Mouse (Mus musculus) intestine, embryonic 14.5 days (tissue): ENCODE results near the gene Snai3. TPM values are rescaled to one million over a fixed set of nuclear protein-coding genes. Genes with fewer than 3 reads are reported as not detected.

Experiments used
- ATAC-seq: fragments of 200-750 bp; cut with Nextera tagmentation; replicated peaks from 2 replicates; pipeline ENCODE4 v1.8.0; 2017; ENCODE audit warnings: low read depth, moderate number of reproducible peaks, moderate TSS enrichment, moderate library complexity; ENCODE audit not compliant: low FRiP score, low TSS enrichment
- DNase-seq: peaks from one replicate; pipeline ENCODE4 v3.0.0-alpha.2; 2018; ENCODE audit warnings: low spot score
- H3K27ac ChIP-seq: fragments of 300-500 bp; sonication (generic); 2 replicates; pipeline ENCODE4 v1.5.1; 2014; ENCODE audit warnings: low read depth, mild to moderate bottlenecking, control low read depth
- H3K27me3 ChIP-seq: fragments of 300-500 bp; sonication (generic); replicated peaks from 2 replicates; pipeline ENCODE4 v1.6.1; 2014; ENCODE audit warnings: low read length, control low read depth; ENCODE audit not compliant: control insufficient read depth, insufficient read depth
- H3K36me3 ChIP-seq: fragments of 300-500 bp; sonication (generic); 2 replicates; pipeline ENCODE4 v1.6.1; 2014; ENCODE audit warnings: low read length, control low read depth; ENCODE audit not compliant: control insufficient read depth, insufficient read depth
- H3K4me1 ChIP-seq: fragments of 300-500 bp; sonication (generic); replicated peaks from 2 replicates; pipeline ENCODE4 v1.6.1; 2014; ENCODE audit warnings: low read length, control low read depth, mixed read lengths; ENCODE audit not compliant: control insufficient read depth, insufficient read depth
- H3K4me2 ChIP-seq: fragments of 300-500 bp; sonication (generic); 2 replicates; pipeline ENCODE4 v1.6.1; 2014; ENCODE audit warnings: low read length
- H3K4me3 ChIP-seq: fragments of 300-500 bp; sonication (generic); 2 replicates; pipeline ENCODE4 v1.5.1; 2014; ENCODE audit warnings: low read depth, low read length, control low read depth, mixed read lengths
- H3K9ac ChIP-seq: fragments of 300-500 bp; sonication (generic); 2 replicates; pipeline ENCODE4 v1.6.1; 2014; ENCODE audit warnings: mild to moderate bottlenecking, low read length
- H3K9me3 ChIP-seq: fragments of 300-500 bp; sonication (generic); 2 replicates; pipeline ENCODE4 v1.6.1; 2016; ENCODE audit warnings: low read length, control low read depth; ENCODE audit not compliant: control insufficient read depth
- WGBS: fragments of 180-500 bp; shearing (Covaris S2); extraction: QIAGEN DNeasy Blood & Tissue Kit; methylation state at CpG from one replicate; pipeline ENCODE4 v1.1.7; 2014; 5-methylcytosine and 5-hydroxymethylcytosine counted together
- polyA plus RNA-seq: library from polyadenylated mRNA; unstranded; fragments of >200 nt; fragmentation: Nextera tagmentation; extraction: Ambion mirVana; gene quantifications from 2 replicates; pipeline ENCODE4 v1.2.1, GENCODE M21; 2014

Gene Snai3
- polyA plus RNA-seq, 1 experiment from 2014 or later = 1.1 TPM

GRCm38 (mm10) chr8:122437708-122438331 lies 22.7 kb downstream of the Snai3 start:
- Histone ChIP-seq H3K4me3 (no peak overlapping the region), H3K4me1 (peaks cover 25% of the 10 kb centered on the region), H3K4me2 (peak overlapping the region; percentile 34), H3K27me3 (no peaks in the 10 kb centered on the region), H3K36me3 (peaks cover 42% of the 10 kb centered on the region), H3K27ac (peak overlapping the region; percentile 79), H3K9ac (no peak overlapping the region; the same call in 1 of the 2 replicates), H3K9me3 (no peaks in the 10 kb centered on the region)
- peak; percentile 47 for ATAC-seq
- DNase-seq = no peak
- 74% methylated on average over 13 of the region's 13 CpGs for WGBS

- Histone ChIP-seq H3K4me2 (no peak overlapping the region), H3K27ac (no peak overlapping the region), H3K27me3 (no peaks in the 10 kb centered on the region), H3K4me1 (peaks cover 21% of the 10 kb centered on the region), H3K4me3 (no peak overlapping the region), H3K36me3 (peaks cover 42% of the 10 kb centered on the region), H3K9me3 (no peaks in the 10 kb centered on the region), H3K9ac (no peak overlapping the region)
- DNase-seq (no peak), ATAC-seq (no peak)
- WGBS = 87% methylated on average over 20 of the region's 20 CpGs
Observed at GRCm38 (mm10) chr8:122436586-122437125, 23.9 kb downstream of the Snai3 start.

DNA sequence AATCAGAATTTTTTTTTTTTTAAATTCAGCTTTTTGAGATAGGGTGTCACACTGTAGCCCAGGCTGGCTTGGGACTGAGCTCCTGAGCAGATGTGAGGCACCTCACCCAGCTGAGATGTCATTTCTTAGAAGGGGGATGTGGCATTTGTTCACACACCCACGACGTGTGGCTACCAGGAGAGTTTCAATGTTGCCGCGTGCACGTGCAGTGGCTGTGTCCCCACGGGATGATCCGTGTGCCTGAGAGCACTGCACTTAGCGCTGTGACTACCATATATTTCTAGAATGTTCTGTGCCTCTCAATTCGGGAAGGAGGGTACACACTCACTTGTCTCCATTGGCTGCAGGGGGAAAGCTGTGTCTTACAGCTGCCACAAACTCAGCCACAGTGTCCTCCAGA lies 24.4 kb downstream of the Snai3 start:
- Histone ChIP-seq H3K27me3 (no peaks in the 10 kb centered on the region), H3K27ac (no peak overlapping the region), H3K9me3 (no peaks in the 10 kb centered on the region), H3K4me1 (peaks cover 26% of the 10 kb centered on the region), H3K4me2 (no peak overlapping the region), H3K9ac (no peak overlapping the region), H3K36me3 (peaks cover 42% of the 10 kb centered on the region), H3K4me3 (no peak overlapping the region)
- ATAC-seq (no peak), DNase-seq (no peak)
- WGBS = 94% methylated on average over 9 of the region's 9 CpGs

GRCm38 (mm10) chr8:122435375-122435774 lies 25.2 kb downstream of the Snai3 start:
- Histone ChIP-seq H3K4me2 (no peak overlapping the region), H3K9me3 (no peaks in the 10 kb centered on the region), H3K9ac (no peak overlapping the region), H3K4me3 (no peak overlapping the region), H3K36me3 (peaks cover 42% of the 10 kb centered on the region), H3K27me3 (no peaks in the 10 kb centered on the region), H3K4me1 (peaks cover 31% of the 10 kb centered on the region), H3K27ac (no peak overlapping the region)
- ATAC-seq = no peak
- no peak for DNase-seq
- 89% methylated on average over 6 of the region's 6 CpGs for WGBS

- DNase-seq = no peak
- peaks cover 30% of the 10 kb centered on the region for H3K36me3 ChIP-seq
- H3K9me3 ChIP-seq = no peaks in the 10 kb centered on the region
- H3K4me2 ChIP-seq = peak overlapping the region; percentile 75
- no peaks in the 10 kb centered on the region for H3K27me3 ChIP-seq
- ATAC-seq = peak; percentile 2; the same call in 1 of the 2 replicates
- H3K4me1 ChIP-seq = peaks cover 28% of the 10 kb centered on the region
- WGBS = 61% methylated on average over 11 of the region's 11 CpGs
- peak overlapping the region; percentile 76 for H3K27ac ChIP-seq
- no peak overlapping the region; the same call in 1 of the 2 replicates for H3K9ac ChIP-seq
- H3K4me3 ChIP-seq = peak overlapping the region; percentile 37; the same call in 1 of the 2 replicates
Observed at GRCm38 (mm10) chr8:122433269-122433905, 27.1 kb downstream of the Snai3 start.

GRCm38 (mm10) chr8:122432443-122433268 lies 27.9 kb downstream of the Snai3 start, which contains the start of gene Cyba:
TSS of gene Cyba (minus strand) at chr8:122432930.
- no peaks in the 10 kb centered on the region for H3K9me3 ChIP-seq
- H3K27ac ChIP-seq = peak within 1 kb of the TSS; percentile 76
- DNase-seq (peak; percentile 83), ATAC-seq (peak; percentile 90)
- WGBS = 3% methylated on average over 45 of the region's 45 CpGs
- H3K4me1 ChIP-seq = peaks cover 21% of the 10 kb centered on the region
- peaks cover 26% of the 10 kb centered on the region for H3K36me3 ChIP-seq
- H3K27me3 ChIP-seq = no peaks in the 10 kb centered on the region
- peak within 1 kb of the TSS; percentile 75 for H3K4me2 ChIP-seq
- peak within 1 kb of the TSS; percentile 37 for H3K4me3 ChIP-seq
- H3K9ac ChIP-seq = peak within 1 kb of the TSS; percentile 49

DNA sequence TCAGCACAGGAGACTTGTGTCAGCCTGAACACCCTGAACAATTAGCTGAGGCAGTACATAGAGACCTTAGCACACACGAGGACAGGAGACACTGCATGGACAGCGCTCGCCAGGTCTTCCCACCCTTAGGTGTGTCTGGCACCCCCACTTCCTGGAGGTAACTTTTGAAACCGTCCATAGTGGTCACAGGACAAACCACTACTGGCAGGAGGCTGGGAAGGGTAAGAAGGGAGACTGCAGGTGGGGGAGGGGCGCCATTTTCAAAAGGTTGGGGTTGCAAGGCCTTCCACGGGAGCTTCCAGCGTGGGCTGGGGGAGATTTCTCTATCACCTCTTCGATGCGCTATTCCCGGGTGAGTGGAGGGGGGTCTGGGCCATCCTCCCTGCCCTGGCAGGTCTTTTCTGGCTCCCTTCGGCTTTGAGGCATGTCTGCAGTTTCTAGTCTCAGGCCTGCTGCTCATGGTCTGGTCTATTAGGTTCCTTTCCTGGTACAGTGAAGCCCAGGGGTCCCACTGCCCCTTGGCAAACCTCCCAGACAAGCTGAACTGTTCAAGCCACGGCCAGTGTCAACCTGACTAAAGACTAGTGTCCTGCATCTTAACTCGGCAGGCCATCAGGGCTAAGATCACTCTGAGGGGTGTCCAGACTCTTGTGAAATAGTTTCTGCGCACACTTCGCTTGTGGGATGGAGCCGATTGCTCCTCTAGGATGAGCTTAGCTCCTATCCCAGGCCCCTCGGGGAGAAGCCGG lies 28.7 kb downstream of the Snai3 start:
- Histone ChIP-seq H3K4me2 (peak overlapping the region; percentile 75), H3K9me3 (no peaks in the 10 kb centered on the region), H3K4me1 (peaks cover 18% of the 10 kb centered on the region), H3K9ac (peak overlapping the region; percentile 49), H3K27ac (peak overlapping the region; percentile 76), H3K4me3 (peak overlapping the region; percentile 37), H3K36me3 (peaks cover 26% of the 10 kb centered on the region), H3K27me3 (no peaks in the 10 kb centered on the region)
- DNase-seq (peak; percentile 82), ATAC-seq (peak; percentile 4; the same call in 1 of the 2 replicates)
- WGBS = 31% methylated on average over 18 of the region's 18 CpGs

DNA sequence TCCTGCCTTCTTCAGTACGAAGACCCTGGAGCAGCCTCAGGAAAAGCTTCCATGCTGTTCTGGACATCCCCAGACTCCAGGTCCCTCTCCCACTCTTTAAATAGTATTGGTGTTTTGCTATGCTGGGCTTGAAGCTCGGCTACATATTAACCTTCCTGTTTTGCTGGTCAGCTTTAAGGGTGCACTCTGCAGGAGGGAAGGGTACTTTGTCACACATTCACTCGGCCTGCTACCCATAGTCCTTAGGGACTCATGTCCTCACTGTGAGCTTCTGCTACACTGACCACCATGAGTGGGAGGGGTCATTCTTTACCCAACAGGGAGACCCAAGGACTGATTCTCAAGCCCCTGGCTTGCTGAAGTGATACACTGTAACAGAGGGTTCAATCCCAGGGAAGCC lies 29.9 kb downstream of the Snai3 start:
- 78% methylated on average over 3 of the region's 3 CpGs for WGBS
- Histone ChIP-seq H3K9ac (no peak overlapping the region), H3K36me3 (peaks cover 22% of the 10 kb centered on the region), H3K4me3 (no peak overlapping the region), H3K27me3 (no peaks in the 10 kb centered on the region), H3K4me1 (peaks cover 18% of the 10 kb centered on the region), H3K4me2 (no peak overlapping the region), H3K9me3 (no peaks in the 10 kb centered on the region), H3K27ac (no peak overlapping the region)
- ATAC-seq (no peak), DNase-seq (no peak)
